Mouse (Mus musculus) thymus, adult 2 months (tissue): ENCODE results near the gene Nfia.

ENCODE experiments used
- CTCF ChIP-seq: fragments of 200-500 bp; IDR thresholded peaks from 2 replicates; pipeline ENCODE4 v1.5.1; 2012; ENCODE audit warnings: mild to moderate bottlenecking, control low read depth, low read length, moderate library complexity, borderline replicate concordance; ENCODE audit not compliant: control insufficient read depth, poor library complexity, insufficient read depth; ENCODE audit errors: extremely low read depth
- POLR2A ChIP-seq: fragments of 200-500 bp; IDR thresholded peaks from 2 replicates; pipeline ENCODE4 v1.6.1; 2012; ENCODE audit warnings: mild to moderate bottlenecking, low read length, control low read depth, moderate library complexity; ENCODE audit not compliant: control insufficient read depth, poor library complexity, insufficient read depth; ENCODE audit errors: extremely low read depth

GRCm38 (mm10) chr4:98051326-98051725, 278.8 kb downstream of the Nfia start:
- TF ChIP-seq POLR2A, result no peak
- no peak for TF ChIP-seq CTCF
